Mouse (Mus musculus) left cerebral cortex, adult 11 months (tissue): Measurements from ENCODE around the gene Cog5.

ENCODE experiments used
- DNase-seq: peaks from one replicate; pipeline ENCODE4 v3.0.0; 2022; ENCODE audit warnings: low spot score

The Cog5 gene

GRCm38 (mm10) chr12:31938391-31938997 is 283.8 kb downstream of the Cog5 start:
- DNase-seq = no peak

- DNase-seq = no peak
These were observed 284.4 kb downstream of the Cog5 start for GRCm38 (mm10) chr12:31939026-31939425.

- DNase-seq = no peak
These were observed 288.5 kb downstream of the Cog5 start for GRCm38 (mm10) chr12:31943020-31943654.

- DNase-seq = no peak
These were observed 289.7 kb downstream of the Cog5 start for GRCm38 (mm10) chr12:31944405-31944804.

GRCm38 (mm10) chr12:31947476-31947875 is 292.8 kb downstream of the Cog5 start:
- no peak for DNase-seq

GRCm38 (mm10) chr12:31948101-31949000 is 293.7 kb downstream of the Cog5 start:
- DNase-seq = no peak

GRCm38 (mm10) chr12:31949193-31949741 is 294.6 kb downstream of the Cog5 start:
- DNase-seq = peak; percentile 82

GRCm38 (mm10) chr12:31949759-31950658 is 295.3 kb downstream of the Cog5 start, which contains the start of gene Hbp1:
TSS of gene Hbp1 (minus strand) at chr12:31950535.
- DNase-seq = peak; percentile 100

GRCm38 (mm10) chr12:31950659-31951031 is 296.0 kb downstream of the Cog5 start:
- no peak for DNase-seq

- no peak for DNase-seq
These were observed 301.2 kb downstream of the Cog5 start for GRCm38 (mm10) chr12:31955843-31956242.

- DNase-seq = no peak
These were observed 309.4 kb downstream of the Cog5 start for GRCm38 (mm10) chr12:31964074-31964473.

GRCm38 (mm10) chr12:31965517-31966212 is 311.0 kb downstream of the Cog5 start:
- DNase-seq = no peak

GRCm38 (mm10) chr12:31966405-31966804 is 311.7 kb downstream of the Cog5 start:
- DNase-seq = no peak

- DNase-seq = no peak
These were observed 312.9 kb downstream of the Cog5 start for GRCm38 (mm10) chr12:31967536-31967935.

GRCm38 (mm10) chr12:31969111-31969510 is 314.4 kb downstream of the Cog5 start:
- DNase-seq = no peak

- no peak for DNase-seq
These were observed 316.9 kb downstream of the Cog5 start for GRCm38 (mm10) chr12:31971547-31971946.

GRCm38 (mm10) chr12:31973473-31974172 is 319.0 kb downstream of the Cog5 start:
- DNase-seq = no peak

- no peak for DNase-seq
These were observed 321.9 kb downstream of the Cog5 start for GRCm38 (mm10) chr12:31976544-31976943.

- DNase-seq = no peak
These were observed 323.0 kb downstream of the Cog5 start for GRCm38 (mm10) chr12:31977613-31978195.

GRCm38 (mm10) chr12:31983238-31983637 is 328.6 kb downstream of the Cog5 start:
- no peak for DNase-seq
